Mouse (Mus musculus) embryonic facial prominence, embryonic 13.5 days (tissue): ENCODE measurements around the gene Zfp953. TPM values are rescaled to one million over a fixed set of nuclear protein-coding genes. Genes with fewer than 3 reads are reported as not detected.

Experiments used
- polyA plus RNA-seq: library from polyadenylated mRNA; unstranded; fragments of >200 nt; fragmentation: Nextera tagmentation; extraction: Ambion mirVana; gene quantifications from 2 replicates; pipeline ENCODE4 v1.2.1, GENCODE M21; 2015

The Zfp953 gene
- polyA plus RNA-seq, 1 experiment from 2014 or later, result 1.0 TPM

Other genes with a start within 250 kb of the Zfp953 start
- 0.13 and 0.25 TPM in 2 replicates for gene Rslcan18, start 244.3 kb downstream of the Zfp953 start, polyA plus RNA-seq
- gene Zfp759, start 238.9 kb downstream of the Zfp953 start, polyA plus RNA-seq, result 2.2 and 2.7 TPM in 2 replicates
- gene Rsl1, start 187.4 kb downstream of the Zfp953 start, polyA plus RNA-seq, result 8.0 and 8.9 TPM in 2 replicates
- gene Zfp455, start 166.1 kb downstream of the Zfp953 start, polyA plus RNA-seq, result 3.2 and 3.5 TPM in 2 replicates
- gene Zfp458, start 82.1 kb downstream of the Zfp953 start, polyA plus RNA-seq, result 1.9 and 2.1 TPM in 2 replicates
- 0.41 and 1.1 TPM in 2 replicates for gene Zfp457, start 54.1 kb downstream of the Zfp953 start, polyA plus RNA-seq
- gene Zfp595, start 28.0 kb downstream of the Zfp953 start, polyA plus RNA-seq, result 1.7 and 2.5 TPM in 2 replicates
- gene Gm28044, start 69 bp downstream of the Zfp953 start, polyA plus RNA-seq, result not detected in 2 replicates
- 0.39 TPM in 1 of 2 replicates, not detected in the other for gene Gm28041, start 15.1 kb upstream of the Zfp953 start, polyA plus RNA-seq
- gene Zfp456, start 15.2 kb upstream of the Zfp953 start, polyA plus RNA-seq, result 1.3 and 1.6 TPM in 2 replicates
- 7.0 and 7.8 TPM in 2 replicates for gene Zfp429, start 39.2 kb upstream of the Zfp953 start, polyA plus RNA-seq
- gene Zfp459, start 60.8 kb upstream of the Zfp953 start, polyA plus RNA-seq, result 1.2 and 1.6 TPM in 2 replicates
- 10.4 and 12.8 TPM in 2 replicates for gene Zfp874a, start 91.0 kb upstream of the Zfp953 start, polyA plus RNA-seq
- 3.8 and 5.2 TPM in 2 replicates for gene Zfp874b, start 123.7 kb upstream of the Zfp953 start, polyA plus RNA-seq
- gene Zfp58, start 139.9 kb upstream of the Zfp953 start, polyA plus RNA-seq, result 19.5 and 21.9 TPM in 2 replicates
- not detected in 2 replicates for gene Gm26965, start 165.5 kb upstream of the Zfp953 start, polyA plus RNA-seq
- gene Zfp87, start 165.6 kb upstream of the Zfp953 start, polyA plus RNA-seq, result 23.9 and 25.1 TPM in 2 replicates
- 13.7 and 16.7 TPM in 2 replicates for gene Zfp748, start 193.2 kb upstream of the Zfp953 start, polyA plus RNA-seq
- 4.7 and 5.4 TPM in 2 replicates for gene Zfp729b, start 249.1 kb upstream of the Zfp953 start, polyA plus RNA-seq